Mouse (Mus musculus): ENCODE results near the gene a.

DNA sequence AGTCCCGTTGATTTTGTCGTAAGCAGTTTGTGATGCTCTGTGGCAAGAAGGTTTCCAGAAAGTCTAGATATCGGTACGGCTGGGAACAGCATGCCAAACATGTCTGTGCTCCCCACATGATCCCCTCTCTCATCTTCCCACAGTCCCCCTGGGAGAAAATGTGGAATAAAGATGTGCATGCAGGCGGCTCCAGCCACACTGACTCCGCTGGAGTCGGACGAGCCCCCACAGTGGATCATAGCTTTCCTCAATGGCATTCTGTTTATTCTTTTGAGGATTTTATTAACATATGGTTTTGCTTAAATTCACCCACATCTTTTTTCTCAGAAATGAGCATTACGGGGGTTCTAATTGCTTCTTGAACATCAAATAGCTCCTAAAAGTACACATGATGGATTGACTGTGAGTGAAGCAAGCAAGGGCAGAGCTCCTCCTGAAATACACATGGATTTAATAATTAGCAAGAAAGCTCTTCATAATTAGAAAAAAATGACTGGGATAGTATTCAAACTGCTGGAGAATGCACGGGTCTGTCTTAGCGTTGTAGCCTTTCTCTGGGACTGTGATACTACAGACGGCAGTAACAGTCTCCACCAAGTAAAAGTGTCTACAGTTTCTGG lies 124.8 kb downstream of the a start:
- no peak for TF ChIP-seq FOSL1 (IDR thresholded peaks at IDR 0.05; ENCODE audit: insufficient read depth, low read length, poor library complexity, severe bottlenecking)
- no peak for TF ChIP-seq CTCF (IDR thresholded peaks at IDR 0.05; ENCODE audit: control insufficient read depth, insufficient read depth, insufficient read length)
- TF ChIP-seq MYOD1 (IDR thresholded peaks at IDR 0.05; ENCODE audit: control insufficient read depth, insufficient read length, low read depth), result no peak
- no peak for TF ChIP-seq MYOG (IDR thresholded peaks at IDR 0.05; ENCODE audit: control insufficient read depth, extremely low read depth, insufficient read length)
